Mouse (Mus musculus) stomach, postnatal 0 days (tissue): Measurements from ENCODE around the gene Parp8.

Experiments used
- CTCF ChIP-seq: IDR thresholded peaks from 2 replicates; pipeline ENCODE4 v1.5.1; 2016; ENCODE audit warnings: antibody characterized with exemption, low read depth, mild to moderate bottlenecking, moderate library complexity
- EP300 ChIP-seq: optimal IDR thresholded peaks from 2 replicates; pipeline ENCODE3; 2016; ENCODE audit warnings: antibody characterized with exemption

DNA sequence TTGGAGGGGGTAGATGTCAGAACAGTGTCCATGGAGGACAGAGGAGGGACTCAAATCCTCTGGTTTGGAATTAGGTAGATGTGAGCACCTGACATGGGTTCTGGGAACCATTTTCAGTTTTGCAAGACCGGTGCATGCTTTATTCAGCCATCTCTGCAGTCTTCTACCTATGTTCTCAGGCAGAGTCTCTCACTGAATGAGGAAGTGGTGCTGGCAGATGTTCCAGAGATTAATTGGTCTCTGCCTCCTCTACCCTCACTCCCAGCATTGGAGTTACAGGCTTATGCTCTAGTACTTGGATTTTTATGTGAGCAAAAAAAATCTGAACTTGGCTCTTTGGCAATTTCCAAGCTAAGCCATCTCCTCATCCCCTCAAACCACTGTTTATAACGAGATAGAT is 17.8 kb downstream of the Parp8 start:
- TF ChIP-seq CTCF (no peak), EP300 (no peak)
